Mouse (Mus musculus): ENCODE measurements around the gene Zfp991. TPM values are rescaled to one million over a fixed set of nuclear protein-coding genes. Genes with fewer than 3 reads are reported as not detected.
"Not testable (repeated sequence)": the region's sequence is repeated elsewhere in the genome, so short reads cannot be mapped to it uniquely, and the experiment has no call there.

Gene Zfp991
- polyA plus RNA-seq, 1 experiment from 2014 or later, result 11.5 TPM

DNA sequence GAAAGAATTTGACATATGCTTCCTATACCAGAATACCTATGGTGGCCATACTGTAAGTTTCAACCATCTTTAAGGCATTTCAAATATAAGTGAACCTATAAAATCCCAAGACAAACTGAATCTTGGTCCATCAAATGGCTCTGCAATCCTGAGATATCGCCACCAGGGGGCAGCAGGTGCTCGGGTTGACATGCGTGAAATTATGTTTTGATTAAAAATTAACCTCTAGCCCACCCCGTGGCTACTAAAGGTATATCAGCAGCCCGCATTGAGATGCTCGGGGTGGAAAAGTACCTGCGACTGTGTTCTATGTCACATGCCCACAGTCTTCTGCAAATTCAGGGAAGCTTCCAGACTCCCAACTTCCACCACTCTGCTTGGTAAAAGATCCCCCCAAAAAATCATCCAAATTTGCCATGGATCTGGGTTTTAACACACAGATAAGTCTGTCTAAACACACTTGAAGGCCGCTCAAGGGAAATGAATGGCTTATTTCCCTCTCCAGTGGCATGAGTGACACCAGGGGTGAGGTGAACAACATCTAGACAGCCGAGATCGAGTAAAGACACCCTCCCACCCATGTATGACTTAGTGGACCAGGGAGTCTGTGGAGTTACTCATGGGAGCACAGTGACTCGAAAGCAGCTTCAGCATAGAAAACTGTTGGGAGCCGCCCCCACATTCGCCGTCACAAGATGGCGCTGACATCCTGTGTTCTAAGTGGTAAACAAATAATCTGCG, 70.3 kb downstream of the Zfp991 start:
- not testable (repeated sequence) for H3K4me2 ChIP-seq (replicated peaks; ENCODE audit: low read depth, low read length); H3K4me3 ChIP-seq (ENCODE audit: low read length); ATAC-seq (ENCODE audit: low FRiP score, low TSS enrichment); H3K27ac ChIP-seq (ENCODE audit: low read depth, low read length); H3K27me3 ChIP-seq (ENCODE audit: control insufficient read depth, insufficient read depth, low read length); H3K36me3 ChIP-seq (ENCODE audit: control insufficient read depth, insufficient read depth, low read length); H3K9me3 ChIP-seq (ENCODE audit: control insufficient read depth, low read length); H3K9ac ChIP-seq (ENCODE audit: low read depth, low read length); H3K4me1 ChIP-seq (ENCODE audit: control insufficient read depth, insufficient read depth, low read length)
- 86% methylated on average over 10 of the region's 16 CpGs for WGBS

DNA sequence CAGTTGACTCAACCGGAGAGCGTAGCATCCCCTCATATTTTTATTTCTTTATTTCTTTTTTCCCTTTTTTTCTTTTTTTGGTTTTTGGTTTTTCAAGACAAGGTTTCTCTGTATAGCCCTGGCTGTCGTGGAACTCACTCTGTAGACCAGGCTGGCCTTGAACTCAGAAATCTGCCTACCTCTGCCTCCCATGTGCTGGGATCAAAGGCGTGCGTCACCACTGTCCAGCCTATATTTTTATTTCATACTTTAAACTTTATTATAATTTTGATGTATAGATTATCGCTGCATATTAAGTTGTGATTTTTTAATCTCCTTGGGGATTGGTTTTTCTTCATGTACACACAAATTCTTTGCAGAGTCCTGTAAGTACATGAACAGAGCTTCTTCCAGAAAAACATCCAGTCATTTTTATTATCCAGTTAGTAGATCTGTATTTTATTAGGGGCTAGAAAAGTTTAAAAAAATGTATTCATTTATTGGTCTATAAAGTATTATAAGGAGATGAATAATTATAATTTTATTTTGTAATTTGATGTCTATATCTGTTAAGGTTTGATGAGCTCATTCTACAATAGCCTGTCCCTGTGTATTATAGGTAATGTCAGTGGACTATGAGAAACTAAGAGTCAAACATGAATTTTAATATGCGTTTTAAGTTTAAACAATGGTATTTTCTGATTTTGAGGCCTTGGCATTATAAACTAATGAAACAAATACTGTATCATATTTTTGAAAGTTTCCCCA, 80.5 kb downstream of the Zfp991 start:
- H3K4me1 ChIP-seq (ENCODE audit: control insufficient read depth, insufficient read depth, low read length); H3K36me3 ChIP-seq (ENCODE audit: control insufficient read depth, insufficient read depth, low read length); H3K4me2 ChIP-seq (replicated peaks; ENCODE audit: low read depth, low read length); ATAC-seq (ENCODE audit: low FRiP score, low TSS enrichment); H3K27ac ChIP-seq (ENCODE audit: low read depth, low read length); H3K9ac ChIP-seq (ENCODE audit: low read depth, low read length); H3K27me3 ChIP-seq (ENCODE audit: control insufficient read depth, insufficient read depth, low read length); H3K4me3 ChIP-seq (ENCODE audit: low read length); H3K9me3 ChIP-seq (ENCODE audit: control insufficient read depth, low read length): not testable (repeated sequence)
- 95% methylated on average over 2 of the region's 7 CpGs for WGBS

DNA sequence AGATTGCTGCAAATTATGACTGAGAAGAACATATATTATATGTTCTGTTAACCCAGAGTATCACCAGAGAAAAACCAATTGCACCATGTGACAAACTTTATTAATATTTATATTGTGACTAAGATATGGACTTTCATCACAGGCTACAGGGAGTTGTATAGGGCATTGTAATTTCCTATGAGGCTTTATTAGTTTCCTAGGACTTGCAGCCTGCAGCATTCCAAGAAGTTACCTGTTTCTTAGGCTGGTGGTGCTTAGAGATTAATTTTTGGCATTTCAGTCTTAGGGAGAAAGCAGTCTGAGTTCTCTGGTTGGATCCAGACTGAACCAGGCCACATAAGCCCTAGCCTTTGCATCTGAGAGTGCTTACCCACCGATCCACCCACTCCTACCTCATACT, 82.4 kb downstream of the Zfp991 start:
- not testable (repeated sequence) for H3K36me3 ChIP-seq (ENCODE audit: control insufficient read depth, insufficient read depth, low read length); H3K4me1 ChIP-seq (ENCODE audit: control insufficient read depth, insufficient read depth, low read length); H3K27me3 ChIP-seq (ENCODE audit: control insufficient read depth, insufficient read depth, low read length); H3K4me3 ChIP-seq (ENCODE audit: low read length); H3K9ac ChIP-seq (ENCODE audit: low read depth, low read length); H3K9me3 ChIP-seq (ENCODE audit: control insufficient read depth, low read length); H3K27ac ChIP-seq (ENCODE audit: low read depth, low read length); H3K4me2 ChIP-seq (replicated peaks; ENCODE audit: low read depth, low read length); ATAC-seq (ENCODE audit: low FRiP score, low TSS enrichment)
- no CpG with 5 or more reads among the region's 1 CpGs for WGBS

- H3K36me3 ChIP-seq (ENCODE audit: control insufficient read depth, insufficient read depth, low read length); ATAC-seq (ENCODE audit: low FRiP score, low TSS enrichment); H3K27me3 ChIP-seq (ENCODE audit: control insufficient read depth, insufficient read depth, low read length); H3K4me2 ChIP-seq (replicated peaks; ENCODE audit: low read depth, low read length); H3K4me1 ChIP-seq (ENCODE audit: control insufficient read depth, insufficient read depth, low read length); H3K27ac ChIP-seq (ENCODE audit: low read depth, low read length); H3K9ac ChIP-seq (ENCODE audit: low read depth, low read length); H3K4me3 ChIP-seq (ENCODE audit: low read length): not testable (repeated sequence)
- WGBS, result 72% methylated on average over 2 of the region's 4 CpGs
- H3K9me3 ChIP-seq (ENCODE audit: control insufficient read depth, low read length), result peaks cover 11% of the 10 kb centered on the region
Measured at GRCm38 (mm10) chr4:147217676-147218075, 85.8 kb downstream of the Zfp991 start.

- H3K9ac ChIP-seq (ENCODE audit: low read depth, low read length); H3K4me1 ChIP-seq (ENCODE audit: control insufficient read depth, insufficient read depth, low read length); H3K27ac ChIP-seq (ENCODE audit: low read depth, low read length); H3K36me3 ChIP-seq (ENCODE audit: control insufficient read depth, insufficient read depth, low read length); H3K27me3 ChIP-seq (ENCODE audit: control insufficient read depth, insufficient read depth, low read length); ATAC-seq (ENCODE audit: low FRiP score, low TSS enrichment): not testable (repeated sequence)
- Histone ChIP-seq H3K4me2 (replicated peaks; ENCODE audit: low read depth, low read length) (peak overlapping the region; percentile 25), H3K9me3 (ENCODE audit: control insufficient read depth, low read length) (peaks cover 14% of the 10 kb centered on the region), H3K4me3 (ENCODE audit: low read length) (peak overlapping the region; percentile 32)
- WGBS, result 71% methylated on average over 48 of the region's 51 CpGs
Measured at GRCm38 (mm10) chr4:147219319-147220070, 87.7 kb downstream of the Zfp991 start.

DNA sequence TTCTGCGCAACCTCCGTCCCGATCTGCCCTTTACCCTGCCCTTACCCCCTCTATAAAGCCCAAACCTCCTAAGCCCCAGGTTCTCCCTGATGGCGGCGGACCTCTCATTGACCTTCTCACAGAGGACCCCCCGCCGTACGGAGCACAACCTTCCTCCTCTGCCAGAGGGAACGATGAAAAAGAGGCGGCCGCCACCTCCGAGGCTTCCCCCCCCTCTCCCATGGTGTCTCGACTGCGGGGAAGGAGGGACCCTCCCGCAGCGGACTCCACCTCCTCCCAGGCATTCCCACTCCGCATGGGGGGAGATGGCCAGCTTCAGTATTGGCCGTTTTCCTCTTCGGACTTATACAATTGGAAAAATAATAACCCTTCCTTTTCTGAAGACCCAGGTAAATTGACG, 88.4 kb downstream of the Zfp991 start:
- H3K36me3 ChIP-seq (ENCODE audit: control insufficient read depth, insufficient read depth, low read length); H3K27me3 ChIP-seq (ENCODE audit: control insufficient read depth, insufficient read depth, low read length); H3K9ac ChIP-seq (ENCODE audit: low read depth, low read length); H3K4me2 ChIP-seq (replicated peaks; ENCODE audit: low read depth, low read length); H3K27ac ChIP-seq (ENCODE audit: low read depth, low read length); H3K4me1 ChIP-seq (ENCODE audit: control insufficient read depth, insufficient read depth, low read length); ATAC-seq (ENCODE audit: low FRiP score, low TSS enrichment); H3K4me3 ChIP-seq (ENCODE audit: low read length): not testable (repeated sequence)
- 84% methylated on average over 13 of the region's 20 CpGs for WGBS
- H3K9me3 ChIP-seq (ENCODE audit: control insufficient read depth, low read length), result peaks cover 19% of the 10 kb centered on the region

DNA sequence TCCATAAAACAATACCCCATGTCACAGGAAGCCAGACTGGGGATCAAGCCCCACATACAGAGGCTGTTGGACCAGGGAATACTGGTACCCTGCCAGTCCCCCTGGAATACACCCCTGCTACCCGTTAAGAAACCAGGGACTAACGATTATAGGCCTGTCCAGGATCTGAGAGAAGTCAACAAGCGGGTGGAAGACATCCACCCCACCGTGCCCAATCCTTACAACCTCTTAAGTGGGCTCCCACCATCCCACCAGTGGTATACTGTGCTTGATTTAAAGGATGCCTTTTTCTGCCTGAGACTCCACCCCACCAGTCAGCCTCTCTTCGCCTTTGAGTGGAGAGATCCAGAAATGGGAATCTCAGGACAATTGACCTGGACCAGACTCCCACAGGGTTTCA, 90.2 kb downstream of the Zfp991 start:
- not testable (repeated sequence) for H3K4me1 ChIP-seq (ENCODE audit: control insufficient read depth, insufficient read depth, low read length); H3K4me3 ChIP-seq (ENCODE audit: low read length); H3K27ac ChIP-seq (ENCODE audit: low read depth, low read length); ATAC-seq (ENCODE audit: low FRiP score, low TSS enrichment); H3K9ac ChIP-seq (ENCODE audit: low read depth, low read length); H3K27me3 ChIP-seq (ENCODE audit: control insufficient read depth, insufficient read depth, low read length); H3K36me3 ChIP-seq (ENCODE audit: control insufficient read depth, insufficient read depth, low read length); H3K4me2 ChIP-seq (replicated peaks; ENCODE audit: low read depth, low read length)
- 92% methylated on average over 5 of the region's 5 CpGs for WGBS
- H3K9me3 ChIP-seq (ENCODE audit: control insufficient read depth, low read length), result peaks cover 24% of the 10 kb centered on the region

GRCm38 (mm10) chr4:147223778-147224435, 92.1 kb downstream of the Zfp991 start:
- H3K9me3 ChIP-seq (ENCODE audit: control insufficient read depth, low read length), result peaks cover 24% of the 10 kb centered on the region
- H3K27ac ChIP-seq (ENCODE audit: low read depth, low read length); ATAC-seq (ENCODE audit: low FRiP score, low TSS enrichment); H3K4me1 ChIP-seq (ENCODE audit: control insufficient read depth, insufficient read depth, low read length); H3K36me3 ChIP-seq (ENCODE audit: control insufficient read depth, insufficient read depth, low read length); H3K4me3 ChIP-seq (ENCODE audit: low read length); H3K9ac ChIP-seq (ENCODE audit: low read depth, low read length); H3K4me2 ChIP-seq (replicated peaks; ENCODE audit: low read depth, low read length); H3K27me3 ChIP-seq (ENCODE audit: control insufficient read depth, insufficient read depth, low read length): not testable (repeated sequence)
- 95% methylated on average over 22 of the region's 24 CpGs for WGBS

Data from kidney, embryonic 14.5 days (tissue).